Mouse (Mus musculus) G1E (cell line): ENCODE measurements around the gene Rora. TPM values are rescaled to one million over a fixed set of nuclear protein-coding genes. Genes with fewer than 3 reads are reported as not detected.

Source experiments
- ATAC-seq: 2 replicates; pipeline ENCODE4 v1.8.0; 2016; ENCODE audit warnings: mild to moderate bottlenecking; ENCODE audit not compliant: insufficient number of reproducible peaks, poor library complexity, low FRiP score, severe bottlenecking; ENCODE audit errors: extremely low read depth
- DNase-seq: peaks from one replicate; pipeline ENCODE4 v3.0.0; 2012; ENCODE audit warnings: low spot score
- H3K27me3 ChIP-seq: 2 replicates; pipeline ENCODE4 v1.6.1; 2012; ENCODE audit warnings: mild to moderate bottlenecking, low read length, inconsistent platforms; ENCODE audit not compliant: insufficient read depth
- H3K36me3 ChIP-seq: replicated peaks from 2 replicates; pipeline ENCODE3; 2012; ENCODE audit warnings: mild to moderate bottlenecking, inconsistent platforms
- H3K4me1 ChIP-seq: 2 replicates; pipeline ENCODE4 v1.6.1; 2012; ENCODE audit warnings: low read depth, low read length, inconsistent platforms, mixed read lengths; ENCODE audit not compliant: insufficient read depth
- H3K4me3 ChIP-seq: 2 replicates; pipeline ENCODE4 v1.5.1; 2012; ENCODE audit warnings: low read depth, mild to moderate bottlenecking, inconsistent platforms, low read length, moderate library complexity, mixed read lengths
- H3K9me3 ChIP-seq: replicated peaks from 2 replicates; pipeline ENCODE4 v1.6.1; 2012; ENCODE audit warnings: inconsistent platforms
- CTCF ChIP-seq: IDR thresholded peaks from 2 replicates; pipeline ENCODE4 v1.5.1; 2012; ENCODE audit warnings: low read depth, low read length, inconsistent platforms, mixed read lengths
- GATA1 ChIP-seq: IDR thresholded peaks from 2 replicates; pipeline ENCODE4 v1.6.1; 2012; ENCODE audit warnings: borderline replicate concordance, low read length, inconsistent platforms, mixed read lengths
- GATA2 ChIP-seq: IDR thresholded peaks from 2 replicates; pipeline ENCODE4 v1.6.1; 2012; ENCODE audit warnings: low read depth, low read length, inconsistent platforms, borderline replicate concordance
- POLR2AphosphoS5 ChIP-seq: IDR thresholded peaks from 2 replicates; pipeline ENCODE4 v1.6.1; 2012; ENCODE audit warnings: low read depth, low read length, inconsistent platforms; ENCODE audit not compliant: insufficient replicate concordance
- TAL1 ChIP-seq: conservative IDR thresholded peaks from 2 replicates; pipeline ENCODE4 v1.6.1; 2012; ENCODE audit warnings: low read depth, low read length, inconsistent platforms, mixed read lengths
- polyA plus RNA-seq: library from polyadenylated mRNA; stranded (reverse); fragments of >175 nt; gene quantifications from 2 replicates; pipeline ENCODE4 v1.2.3, GENCODE M21; 2012
- total RNA-seq, 2 experiments: library from RNA; stranded (forward) in 1 of 2; stranded (reverse) in 1 of 2; fragments of 200-1000 nt in 1 of 2; fragments of >200 nt in 1 of 2; fragmentation: Nextera tagmentation in 1 of 2; gene quantifications; 2 replicates each; pipeline ENCODE4 v1.2.3; 2014 to 2017

The Rora gene
- total and polyA plus RNA-seq, 3 experiments: 0.11 TPM; not detected in 2

DNA sequence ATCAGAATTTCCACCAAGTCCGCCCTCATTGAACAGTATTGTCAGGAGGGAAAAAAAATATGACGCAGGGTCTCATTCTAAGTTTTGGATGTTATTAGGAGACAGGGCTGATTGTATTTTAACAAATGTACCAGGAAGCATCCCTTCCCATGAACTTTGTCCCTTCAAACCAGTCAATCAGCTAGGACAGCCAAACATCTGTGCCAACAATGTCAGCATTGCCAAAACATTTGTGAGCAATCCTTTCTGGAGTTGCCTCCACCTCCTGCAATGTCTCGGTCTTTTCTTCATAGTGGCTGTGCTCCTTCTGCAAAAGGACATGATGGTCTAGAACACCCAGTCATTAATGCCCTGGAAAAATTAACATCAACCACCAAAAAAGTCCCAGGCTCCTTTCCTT is 678.2 kb downstream of the Rora start:
- H3K27me3 ChIP-seq: peaks cover 6% of the 10 kb centered on the region; the same call in 1 of the 2 replicates
- H3K9me3 ChIP-seq: no peaks in the 10 kb centered on the region
- DNase-seq (no peak), ATAC-seq (no peak)
- TF ChIP-seq GATA2: no peak
- TF ChIP-seq POLR2AphosphoS5: no peak
- TF ChIP-seq TAL1: no peak
- no peak for TF ChIP-seq GATA1
- TF ChIP-seq CTCF: no peak
- H3K4me3 ChIP-seq: no peak overlapping the region
- no peaks in the 10 kb centered on the region for H3K4me1 ChIP-seq
- no peaks in the 10 kb centered on the region for H3K36me3 ChIP-seq

DNA sequence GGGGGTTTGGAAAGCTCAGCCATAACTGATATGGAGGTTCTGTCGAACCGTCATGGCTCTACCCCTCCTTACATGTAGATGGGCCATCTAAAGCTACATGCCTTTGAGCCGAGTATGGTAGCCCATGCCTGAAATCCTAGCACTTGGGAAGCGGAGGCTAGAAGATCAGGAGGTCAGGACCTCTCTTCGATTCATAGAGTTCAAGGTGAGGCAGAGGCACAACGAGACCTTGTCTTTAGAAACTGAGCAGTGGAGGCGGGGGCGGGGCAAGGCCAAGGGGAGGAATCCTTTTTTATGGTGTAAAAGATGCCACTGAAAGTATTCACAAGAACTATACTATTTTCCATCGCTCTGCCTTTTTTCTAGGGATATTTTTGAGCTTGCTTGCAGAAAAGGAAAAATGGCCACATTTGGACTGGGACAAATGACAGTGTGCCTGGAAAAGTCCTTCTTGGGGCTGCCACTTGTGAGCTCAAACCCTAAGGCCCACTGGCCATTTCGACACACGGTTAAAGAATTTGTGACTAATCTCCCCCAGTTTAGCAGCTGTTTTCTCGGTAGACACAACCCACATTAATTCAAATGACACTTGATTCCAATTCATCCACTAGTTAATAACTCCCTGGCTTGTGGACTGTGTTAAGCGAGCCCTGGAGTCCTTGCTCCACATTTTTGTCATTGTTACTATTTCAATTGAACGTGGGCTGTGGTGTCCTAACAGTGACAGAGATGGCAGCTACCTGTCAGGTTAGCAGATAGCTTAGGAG is 679.4 kb downstream of the Rora start:
- Histone ChIP-seq H3K4me3 (no peak overlapping the region), H3K4me1 (no peaks in the 10 kb centered on the region), H3K36me3 (no peaks in the 10 kb centered on the region), H3K27me3 (peaks cover 6% of the 10 kb centered on the region; the same call in 1 of the 2 replicates), H3K9me3 (no peaks in the 10 kb centered on the region)
- ATAC-seq (no peak), DNase-seq (no peak)
- no peak for TF ChIP-seq POLR2AphosphoS5
- no peak for TF ChIP-seq GATA2
- no peak for TF ChIP-seq TAL1
- TF ChIP-seq CTCF: no peak
- TF ChIP-seq GATA1: no peak

DNA sequence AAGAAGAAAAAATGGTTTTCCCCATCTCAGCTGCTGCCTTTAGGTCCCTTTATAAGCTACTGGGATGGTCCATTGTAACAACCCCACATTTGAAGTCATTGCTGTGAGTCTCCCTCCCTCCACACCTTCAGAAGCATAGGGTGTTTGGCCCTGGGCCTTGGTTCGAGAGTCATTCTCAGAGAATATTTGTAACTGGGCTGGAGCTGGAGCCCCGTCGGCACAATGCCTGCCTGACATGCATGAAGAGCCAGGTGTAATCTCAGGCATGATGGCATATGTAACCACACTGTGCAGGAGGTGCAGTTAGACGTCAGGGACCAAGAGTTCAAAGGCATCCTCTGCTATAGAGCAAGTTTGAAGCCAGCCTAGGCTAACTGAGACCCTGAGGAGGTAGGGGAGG is 680.1 kb downstream of the Rora start:
- TF ChIP-seq GATA1: no peak
- TF ChIP-seq GATA2: no peak
- TF ChIP-seq TAL1: no peak
- no peak for TF ChIP-seq CTCF
- no peak for TF ChIP-seq POLR2AphosphoS5
- peaks cover 6% of the 10 kb centered on the region; the same call in 1 of the 2 replicates for H3K27me3 ChIP-seq
- no peaks in the 10 kb centered on the region for H3K4me1 ChIP-seq
- ATAC-seq: no peak
- H3K4me3 ChIP-seq: no peak overlapping the region
- no peak for DNase-seq
- H3K9me3 ChIP-seq: no peaks in the 10 kb centered on the region
- H3K36me3 ChIP-seq: no peaks in the 10 kb centered on the region

DNA sequence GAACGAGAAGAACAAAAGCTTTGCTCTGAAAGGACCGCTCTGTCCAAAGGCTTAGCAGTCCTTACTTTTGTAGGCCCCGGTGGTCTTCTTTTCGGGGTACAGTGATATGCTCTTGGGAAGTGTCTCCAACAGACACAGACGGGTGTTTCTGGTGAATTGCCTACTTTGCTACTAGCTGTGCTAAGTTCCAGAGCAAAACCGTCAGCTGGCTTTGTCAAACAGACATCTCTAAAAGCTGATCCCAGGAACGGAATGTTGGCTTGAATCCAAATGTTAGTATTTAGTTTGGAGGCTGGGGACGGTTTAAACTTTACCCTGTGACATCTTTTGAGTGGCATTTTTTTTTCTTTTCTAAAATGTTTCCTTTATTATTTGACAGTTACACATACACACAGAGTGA is 680.5 kb downstream of the Rora start:
- H3K4me1 ChIP-seq: no peaks in the 10 kb centered on the region
- no peak for DNase-seq
- H3K9me3 ChIP-seq: no peaks in the 10 kb centered on the region
- H3K36me3 ChIP-seq: no peaks in the 10 kb centered on the region
- H3K27me3 ChIP-seq: peaks cover 6% of the 10 kb centered on the region; the same call in 1 of the 2 replicates
- no peak for TF ChIP-seq GATA2
- no peak overlapping the region for H3K4me3 ChIP-seq
- ATAC-seq: no peak

DNA sequence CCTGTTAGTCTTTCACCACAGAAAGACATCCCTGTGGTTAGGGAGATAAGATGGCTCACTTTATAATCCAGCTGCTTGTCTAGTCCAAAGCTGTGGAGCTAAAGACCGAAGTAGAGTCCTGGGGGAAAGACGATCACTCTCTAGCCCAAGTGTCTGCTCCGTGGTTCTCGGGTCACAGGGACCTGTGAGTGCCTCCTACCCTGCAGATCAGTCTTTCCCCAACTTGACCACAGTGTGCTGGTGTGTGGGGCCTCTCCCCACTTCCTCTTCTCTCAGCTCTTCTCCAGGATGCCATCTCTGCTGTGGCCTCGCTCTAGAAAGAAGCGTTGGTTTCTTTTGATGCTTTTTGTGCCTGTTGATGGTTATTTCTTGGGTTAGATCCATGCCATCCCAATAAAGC is 682.5 kb downstream of the Rora start:
- H3K9me3 ChIP-seq: no peaks in the 10 kb centered on the region
- DNase-seq (no peak), ATAC-seq (no peak)
- H3K36me3 ChIP-seq: no peaks in the 10 kb centered on the region
- H3K27me3 ChIP-seq: peaks cover 6% of the 10 kb centered on the region; the same call in 1 of the 2 replicates
- TF ChIP-seq GATA1 (no peak), GATA2 (no peak), CTCF (no peak), POLR2AphosphoS5 (no peak), TAL1 (no peak)
- H3K4me1 ChIP-seq: no peaks in the 10 kb centered on the region
- no peak overlapping the region for H3K4me3 ChIP-seq

DNA sequence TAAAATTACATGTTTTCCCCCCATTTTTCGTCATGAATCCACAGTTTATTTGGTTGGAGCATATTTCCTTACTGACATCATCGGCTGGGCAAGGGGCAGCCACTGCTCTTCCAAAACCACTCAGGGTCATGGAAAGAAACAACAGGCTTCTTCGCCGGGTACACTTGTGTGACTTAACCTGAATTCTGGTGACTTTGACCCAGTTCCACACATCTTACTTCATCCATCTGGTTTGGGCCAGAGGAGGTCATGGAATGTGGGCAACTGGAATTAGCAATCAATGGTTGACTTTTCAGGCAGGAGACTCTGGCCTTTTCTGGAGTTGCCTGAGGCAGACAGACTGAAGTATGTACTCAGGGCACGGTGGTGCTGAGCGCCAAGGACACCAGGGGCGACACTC is 685.6 kb downstream of the Rora start:
- TF ChIP-seq GATA2: no peak
- Histone ChIP-seq H3K36me3 (no peaks in the 10 kb centered on the region), H3K9me3 (no peaks in the 10 kb centered on the region), H3K4me1 (no peaks in the 10 kb centered on the region), H3K4me3 (no peak overlapping the region), H3K27me3 (no peaks in the 10 kb centered on the region; the same call in 1 of the 2 replicates)
- DNase-seq: no peak
- ATAC-seq: no peak
